Mouse (Mus musculus) lung, embryonic 15.5 days (tissue): ENCODE results near the gene Tpcn2. TPM values are rescaled to one million over a fixed set of nuclear protein-coding genes. Genes with fewer than 3 reads are reported as not detected.

Source experiments
- ATAC-seq: fragments of 200-750 bp; cut with Nextera tagmentation; 2 replicates; pipeline ENCODE4 v1.8.0; 2017; ENCODE audit warnings: moderate number of reproducible peaks, borderline replicate concordance; ENCODE audit not compliant: low FRiP score, low TSS enrichment; ENCODE audit errors: extremely low read depth
- H3K27ac ChIP-seq: fragments of 300-500 bp; sonication (generic); 2 replicates; pipeline ENCODE4 v1.5.1; 2015; ENCODE audit warnings: moderate library complexity, mild to moderate bottlenecking, inconsistent platforms
- H3K27me3 ChIP-seq: fragments of 300-500 bp; sonication (generic); 2 replicates; pipeline ENCODE4 v1.6.1; 2015; ENCODE audit warnings: inconsistent platforms
- H3K36me3 ChIP-seq: fragments of 300-500 bp; sonication (generic); 2 replicates; pipeline ENCODE4 v1.6.1; 2015; ENCODE audit warnings: inconsistent platforms
- H3K4me1 ChIP-seq: fragments of 300-500 bp; sonication (generic); 2 replicates; pipeline ENCODE4 v1.6.1; 2015; ENCODE audit warnings: inconsistent platforms
- H3K4me2 ChIP-seq: fragments of 300-500 bp; sonication (generic); 2 replicates; pipeline ENCODE4 v1.6.1; 2015; ENCODE audit warnings: inconsistent platforms, mild to moderate bottlenecking, moderate library complexity
- H3K4me3 ChIP-seq: fragments of 300-500 bp; sonication (generic); 2 replicates; pipeline ENCODE4 v1.5.1; 2015; ENCODE audit warnings: mild to moderate bottlenecking, inconsistent platforms
- H3K9ac ChIP-seq: fragments of 300-500 bp; sonication (generic); 2 replicates; pipeline ENCODE4 v1.6.1; 2015; ENCODE audit warnings: inconsistent platforms
- H3K9me3 ChIP-seq: fragments of 300-500 bp; sonication (generic); 2 replicates; pipeline ENCODE4 v1.6.1; 2016; ENCODE audit warnings: inconsistent platforms
- WGBS: fragments of 180-500 bp; shearing (Covaris S2); methylation state at CpG from one replicate; pipeline ENCODE4 v1.1.7; 2015; 5-methylcytosine and 5-hydroxymethylcytosine counted together
- polyA plus RNA-seq: library from polyadenylated mRNA; unstranded; fragments of >200 nt; fragmentation: Nextera tagmentation; extraction: Ambion mirVana; gene quantifications from 2 replicates; pipeline ENCODE4 v1.2.1, GENCODE M21; 2015

Tpcn2 gene
- polyA plus RNA-seq, 1 experiment from 2014 or later = 10.9 TPM

DNA sequence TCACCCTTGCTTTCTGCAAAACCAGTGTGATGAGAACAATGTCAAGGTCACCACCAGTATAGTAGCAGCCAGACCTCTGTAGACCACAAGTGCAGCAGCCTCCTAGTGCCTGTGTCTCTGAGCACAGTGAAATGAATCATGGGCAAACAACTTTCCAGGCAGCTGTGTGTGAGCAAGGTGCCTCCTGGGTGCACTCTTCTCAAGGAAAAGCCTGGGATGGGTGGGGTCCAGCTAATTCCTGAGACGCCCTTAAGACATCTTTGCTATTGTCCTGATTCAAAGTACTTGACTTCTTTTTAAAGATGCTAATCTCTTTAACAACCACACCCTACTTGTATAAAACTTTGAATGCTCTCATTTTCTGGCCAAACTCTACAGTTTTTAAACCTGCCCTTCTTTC lies 144.7 kb downstream of the Tpcn2 start:
- no peak overlapping the region for H3K9ac ChIP-seq
- H3K4me2 ChIP-seq = no peak overlapping the region
- no peak for ATAC-seq
- H3K4me1 ChIP-seq = no peaks in the 10 kb centered on the region
- H3K36me3 ChIP-seq = no peaks in the 10 kb centered on the region
- 81% methylated on average over 1 of the region's 1 CpGs for WGBS
- no peak overlapping the region for H3K27ac ChIP-seq
- no peak overlapping the region for H3K4me3 ChIP-seq
- no peaks in the 10 kb centered on the region for H3K27me3 ChIP-seq
- no peaks in the 10 kb centered on the region for H3K9me3 ChIP-seq

DNA sequence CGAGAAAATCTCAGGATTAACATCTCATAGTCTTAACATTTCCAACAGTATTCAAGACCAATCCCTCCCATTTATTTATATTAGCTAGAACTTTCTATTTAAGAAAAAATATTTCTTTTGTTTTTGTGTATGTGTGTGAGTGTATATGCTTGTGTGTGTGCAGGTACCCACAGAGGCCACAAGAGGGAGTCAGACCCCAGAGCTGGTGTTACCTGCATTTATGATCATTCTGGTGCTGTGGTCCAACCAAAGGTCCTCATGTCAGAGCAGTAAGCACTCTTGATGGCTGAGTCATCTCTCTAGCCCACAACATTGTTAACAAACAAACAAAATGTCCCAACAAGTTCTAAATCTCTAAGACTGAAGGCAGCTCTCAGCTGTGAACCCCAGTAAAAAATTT lies 145.9 kb downstream of the Tpcn2 start:
- H3K4me1 ChIP-seq = no peaks in the 10 kb centered on the region
- no peak overlapping the region for H3K27ac ChIP-seq
- H3K9ac ChIP-seq = no peak overlapping the region
- no peak overlapping the region for H3K4me3 ChIP-seq
- H3K27me3 ChIP-seq = no peaks in the 10 kb centered on the region
- 82% methylated on average over 1 of the region's 1 CpGs for WGBS
- no peaks in the 10 kb centered on the region for H3K36me3 ChIP-seq
- H3K4me2 ChIP-seq = no peak overlapping the region
- no peak for ATAC-seq
- H3K9me3 ChIP-seq = no peaks in the 10 kb centered on the region

DNA sequence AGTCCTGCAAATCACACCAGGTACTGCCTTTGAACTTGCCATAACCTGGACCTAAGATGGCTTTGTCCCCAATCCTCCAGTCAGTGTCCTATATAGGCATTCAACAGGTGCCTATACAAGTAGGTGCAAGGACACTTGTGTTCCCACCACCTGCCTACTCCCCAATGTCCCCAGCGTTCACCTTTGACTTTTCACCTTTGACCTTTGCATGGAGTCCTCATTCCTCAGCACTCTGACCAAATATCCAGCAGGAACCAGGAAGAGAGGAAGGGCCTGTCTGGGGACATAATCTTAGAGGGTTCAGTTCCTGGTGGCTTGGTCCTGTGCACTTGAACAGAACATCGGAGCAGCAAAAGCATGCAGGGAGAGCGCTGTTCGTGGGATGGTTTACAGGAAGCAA lies 147.0 kb downstream of the Tpcn2 start:
- 82% methylated on average over 4 of the region's 4 CpGs for WGBS
- Histone ChIP-seq H3K4me3 (no peak overlapping the region), H3K9ac (no peak overlapping the region), H3K9me3 (no peaks in the 10 kb centered on the region), H3K4me1 (no peaks in the 10 kb centered on the region), H3K36me3 (no peaks in the 10 kb centered on the region), H3K27me3 (no peaks in the 10 kb centered on the region), H3K27ac (no peak overlapping the region), H3K4me2 (no peak overlapping the region)
- no peak for ATAC-seq

Other genes with a start within 250 kb of the Tpcn2 start
- gene 1810010D01Rik, start 75.9 kb downstream of the Tpcn2 start, polyA plus RNA-seq = 0.30 and 0.33 TPM in 2 replicates
- gene Mrgprf, start 16.8 kb upstream of the Tpcn2 start, polyA plus RNA-seq = 2.1 TPM in 2 replicates
- not detected in 2 replicates for gene Mrgprd, start 30.8 kb upstream of the Tpcn2 start, polyA plus RNA-seq